Mouse (Mus musculus) spleen, adult 2 months (tissue): ENCODE data around the gene Anp32a.

Source experiments
- CTCF ChIP-seq: fragments of 200-500 bp; IDR thresholded peaks from 2 replicates; pipeline ENCODE4 v1.5.1; 2011; ENCODE audit warnings: mild to moderate bottlenecking, inconsistent platforms; ENCODE audit not compliant: insufficient read depth, insufficient read length, insufficient replicate concordance; ENCODE audit errors: extremely low read depth
- POLR2A ChIP-seq: fragments of 200-500 bp; IDR thresholded peaks from 2 replicates; pipeline ENCODE4 v1.6.1; 2011; ENCODE audit warnings: low read depth, low read length, inconsistent platforms

DNA sequence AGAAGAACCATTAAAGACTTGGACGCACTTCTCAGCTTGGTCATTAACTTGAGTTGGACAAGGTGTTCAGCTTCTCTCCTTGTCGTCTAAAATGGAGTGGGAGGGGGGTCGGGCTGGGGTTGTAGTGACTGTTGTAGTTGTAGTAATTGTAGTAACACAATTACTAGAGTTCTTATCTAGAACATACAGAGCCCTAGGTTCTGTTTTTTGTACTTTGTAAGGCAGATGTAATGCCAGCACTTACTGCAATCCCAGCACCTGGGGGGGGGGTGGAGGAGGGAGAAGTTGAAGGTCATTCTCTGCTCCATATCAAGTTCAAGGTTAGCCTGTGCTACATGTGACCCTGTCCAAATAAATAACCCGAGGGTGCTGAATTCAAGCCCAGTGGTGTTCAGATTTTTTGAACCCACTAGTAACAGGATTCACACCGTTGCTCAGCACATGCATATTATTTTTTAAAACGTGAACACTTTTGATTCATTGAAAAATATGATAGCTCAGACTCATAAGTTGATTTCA lies 7.4 kb downstream of the Anp32a start:
- no peak for TF ChIP-seq CTCF
- no peak for TF ChIP-seq POLR2A
